Mouse (Mus musculus) induced T-regulatory cell, adult 2 months (primary cell): ENCODE measurements at regions not wholly inside any gene's neighbourhood (a gene's known extent, or its start where the extent isn't known, plus 50 kb on each side); places are given as distances from the start of the nearest gene placed in this dataset.
A peak's percentile ranks its signal among the peaks of the same experiment; 100 is the strongest.

ENCODE experiments used
- DNase-seq: peaks from one replicate; pipeline ENCODE4 v3.0.0-alpha.2; 2012; ENCODE audit warnings: low read depth

DNA sequence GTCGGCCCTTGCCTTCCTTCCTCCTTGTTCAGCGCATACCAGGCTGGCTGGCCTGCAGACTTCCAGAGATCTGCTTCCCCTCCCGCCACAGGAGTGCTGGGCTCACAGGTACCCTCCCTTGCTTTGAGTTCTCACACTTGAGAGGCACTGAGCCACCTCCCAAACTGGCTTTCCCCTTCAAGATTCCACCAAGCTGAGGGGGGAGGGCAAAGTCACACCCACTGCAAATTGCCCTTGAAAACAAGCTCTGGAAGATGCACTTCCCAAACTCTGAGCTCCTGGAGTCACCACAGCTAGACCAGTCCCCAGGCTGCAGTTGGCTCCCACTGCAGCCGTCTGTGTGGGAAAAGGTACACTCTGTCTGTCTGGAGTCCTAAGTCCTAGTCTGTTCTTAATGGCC lies 142.1 kb upstream of the Slc22a12 start:
- DNase-seq = no peak

DNA sequence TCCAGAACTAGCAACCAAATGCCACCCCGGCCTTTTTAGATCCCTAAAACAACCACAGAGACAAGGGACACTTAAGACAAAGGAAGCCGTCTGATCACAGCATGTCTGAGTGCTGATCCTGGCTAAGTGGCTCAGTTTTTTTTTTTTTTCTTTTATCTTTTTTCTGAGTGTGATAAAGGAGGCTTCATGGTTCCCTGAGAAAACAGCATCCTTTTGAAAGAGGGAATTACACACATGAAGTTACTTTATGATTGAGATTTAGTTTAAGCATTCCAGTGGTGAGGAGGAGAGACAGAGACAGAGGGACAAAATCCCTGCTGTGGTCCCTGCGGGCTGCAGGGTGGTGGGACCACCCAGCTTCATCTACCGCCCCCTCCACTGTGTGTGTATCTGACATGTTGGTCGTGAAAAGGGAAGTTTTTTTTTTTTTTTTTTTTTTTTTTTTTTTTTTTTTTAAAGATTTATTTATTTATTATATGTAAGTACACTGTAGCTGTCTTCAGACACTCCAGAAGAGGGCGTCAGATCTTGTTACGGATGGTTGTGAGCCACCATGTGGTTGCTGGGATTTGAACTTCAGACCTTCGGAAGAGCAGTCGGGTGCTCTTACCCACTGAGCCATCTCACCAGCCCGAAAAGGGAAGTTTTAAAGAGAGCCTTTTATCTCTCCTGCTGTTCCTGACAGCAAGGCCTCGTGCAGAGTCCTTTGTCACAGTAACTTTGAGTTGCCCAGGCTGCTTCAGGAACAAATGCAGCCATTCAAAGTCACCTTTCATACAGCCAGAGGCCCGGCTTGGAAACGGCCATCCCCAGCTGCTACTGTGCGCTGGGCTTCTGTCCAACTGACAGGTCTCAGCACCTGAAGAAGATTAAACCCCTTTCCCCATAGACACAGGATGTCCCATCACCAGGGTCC lies 136.8 kb upstream of the Slc22a12 start:
- no peak for DNase-seq

DNA sequence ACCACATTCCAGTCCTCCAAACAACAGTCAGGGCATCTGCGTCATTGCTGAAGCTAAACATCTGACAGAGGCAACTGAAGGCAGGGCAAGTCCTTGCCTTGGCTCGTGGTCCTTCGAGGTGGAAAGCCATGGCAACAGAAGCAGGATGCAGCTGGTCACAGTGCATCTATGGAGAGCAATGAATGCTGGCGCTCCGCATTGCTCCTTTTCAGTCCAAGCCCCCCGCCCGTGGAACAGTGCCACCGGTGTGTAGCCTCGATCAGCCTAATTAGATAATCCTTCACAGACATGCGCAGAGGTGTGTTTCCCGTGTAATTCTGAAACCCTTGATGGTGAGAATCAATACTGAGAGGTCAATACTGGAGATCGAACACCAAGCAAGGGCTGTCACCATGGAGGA lies 134.7 kb upstream of the Slc22a12 start:
- no peak for DNase-seq

DNA sequence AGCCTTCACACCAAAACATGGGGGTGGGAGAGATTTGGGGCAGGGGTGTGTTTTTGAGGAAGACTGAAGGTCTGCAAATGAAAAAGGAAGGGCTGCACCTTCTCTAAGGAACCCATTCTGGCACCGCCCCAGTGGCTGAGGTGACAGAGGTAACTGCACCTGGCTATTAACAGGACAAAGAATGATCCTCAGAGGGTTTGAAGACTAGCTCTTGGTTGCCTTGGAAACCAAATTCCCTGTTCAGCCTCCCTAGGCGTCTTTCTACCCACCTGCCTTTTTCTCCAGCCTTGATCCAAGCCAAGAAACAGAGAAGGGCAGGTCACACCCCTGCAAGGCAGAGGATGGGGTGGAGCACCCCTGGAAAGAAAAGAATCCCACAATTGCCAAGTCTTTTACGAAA lies 132.8 kb upstream of the Slc22a12 start:
- no peak for DNase-seq

DNA sequence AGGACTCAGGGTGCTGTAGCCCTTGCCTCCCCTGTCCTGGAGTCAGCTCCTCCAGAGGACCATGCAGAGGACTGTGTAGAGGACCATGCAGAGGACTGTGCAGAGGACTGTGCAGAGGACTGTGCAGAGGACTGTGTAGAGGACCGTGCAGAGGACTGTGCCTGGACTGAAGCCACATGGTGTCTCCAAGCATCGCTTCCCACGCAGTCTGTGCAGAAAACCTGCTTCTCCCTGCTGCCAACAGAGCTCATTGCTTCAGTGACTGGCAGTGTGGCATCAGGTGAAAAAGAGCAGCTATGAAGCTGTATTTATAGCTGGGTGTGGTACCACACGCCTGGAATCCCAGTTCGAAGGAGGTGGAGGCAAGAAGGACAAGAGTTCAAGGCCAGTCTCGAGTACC lies 128.9 kb upstream of the Slc22a12 start:
- DNase-seq = no peak

- DNase-seq = no peak
Observed at GRCm38 (mm10) chr19:6669881-6670280, 127.0 kb upstream of the Slc22a12 start.

DNA sequence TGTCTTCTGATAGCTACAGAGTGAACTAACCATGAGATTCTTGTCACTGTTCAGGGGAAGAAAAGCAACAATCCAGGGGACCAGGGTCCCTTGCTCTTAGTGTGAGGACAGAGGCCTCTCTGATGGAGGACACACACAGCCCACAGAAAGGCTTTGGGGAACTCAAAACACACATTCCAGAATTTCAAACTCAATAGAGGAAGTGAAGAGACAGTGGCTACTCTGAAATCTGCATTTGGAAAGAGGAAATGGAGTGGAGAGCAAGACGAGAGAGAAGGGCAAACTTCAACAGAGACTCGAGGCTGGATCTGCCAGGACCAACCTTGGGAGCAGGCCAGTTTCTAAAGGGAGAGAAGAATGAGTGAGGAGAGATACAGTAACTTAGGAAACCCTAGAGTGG lies 125.7 kb upstream of the Slc22a12 start:
- no peak for DNase-seq

DNA sequence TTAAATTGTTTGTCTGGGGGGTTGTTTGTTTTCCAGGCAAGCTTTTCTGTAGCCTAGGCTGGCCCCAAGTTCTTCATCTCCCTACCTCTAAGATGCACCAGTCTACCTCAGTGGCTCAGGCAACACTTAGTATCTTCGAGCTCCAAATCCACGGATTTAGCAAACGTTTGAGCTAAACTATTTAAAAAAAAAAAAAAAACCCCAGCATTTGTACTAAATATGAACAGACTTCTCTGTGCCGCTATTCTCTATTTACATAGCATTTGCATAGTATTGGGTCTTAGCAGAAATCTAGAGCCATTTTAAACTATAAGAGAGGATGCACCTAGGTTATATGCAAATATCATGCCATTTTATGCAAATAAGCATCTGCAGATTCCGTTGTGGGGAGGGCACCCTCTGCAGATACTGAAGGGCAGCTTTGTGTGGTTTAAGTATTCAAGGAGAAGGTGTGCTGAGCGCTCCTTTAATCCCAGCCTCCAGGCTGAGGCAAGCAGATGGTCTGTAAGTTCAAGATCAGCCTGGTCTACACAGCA lies 123.4 kb upstream of the Slc22a12 start:
- no peak for DNase-seq

GRCm38 (mm10) chr19:6665264-6666054 lies 122.6 kb upstream of the Slc22a12 start:
- DNase-seq = no peak

GRCm38 (mm10) chr19:6664311-6664952 lies 121.6 kb upstream of the Slc22a12 start:
- no peak for DNase-seq

- DNase-seq = peak; percentile 75
Observed at GRCm38 (mm10) chr19:6663391-6663790, 120.6 kb upstream of the Slc22a12 start.

DNA sequence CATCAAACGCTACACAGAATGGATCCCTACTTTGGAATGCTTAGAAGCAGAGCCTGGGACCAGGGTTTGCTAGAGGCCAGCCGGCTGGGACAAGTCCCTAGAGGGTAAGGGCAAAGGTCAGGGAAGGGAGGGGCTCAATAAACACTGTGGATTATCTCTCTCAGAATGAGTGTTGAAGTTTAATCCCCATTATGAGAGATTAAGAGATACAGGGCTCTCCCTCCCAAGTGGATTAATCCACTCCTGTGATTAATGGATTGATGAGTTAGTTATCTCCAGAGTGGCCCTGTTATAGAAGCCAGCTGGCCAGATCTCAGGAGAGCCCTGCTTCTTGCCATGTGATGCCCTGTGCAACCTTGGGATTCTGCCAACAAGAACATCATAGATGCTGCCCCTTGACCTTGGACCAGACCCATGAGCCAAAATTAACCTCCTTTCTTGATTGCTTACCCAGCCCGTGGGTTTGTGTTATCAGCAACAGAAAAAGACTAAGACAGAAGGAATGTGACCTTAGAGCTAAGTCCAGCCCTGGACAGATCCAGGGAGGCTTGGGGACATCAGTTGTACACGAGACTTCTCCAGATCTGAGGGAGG lies 119.6 kb upstream of the Slc22a12 start:
- no peak for DNase-seq

DNA sequence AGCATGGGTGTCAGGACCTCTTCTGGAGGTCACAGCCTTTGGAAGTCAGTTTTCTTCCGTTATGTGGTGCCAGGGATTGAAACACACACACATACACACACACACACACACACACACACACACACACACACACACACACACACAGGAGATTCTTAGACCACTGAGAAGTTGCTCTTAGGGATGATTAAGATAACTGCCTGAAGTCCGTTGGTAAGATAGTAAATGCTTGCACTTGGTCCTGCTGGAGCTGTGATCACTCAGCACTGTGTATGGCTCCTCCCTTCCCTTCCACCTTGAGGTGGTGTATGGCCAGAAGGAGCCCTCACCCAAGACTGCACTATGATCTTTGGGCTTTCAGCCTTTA lies 118.7 kb upstream of the Slc22a12 start:
- DNase-seq = no peak

- DNase-seq = no peak
Observed at GRCm38 (mm10) chr19:6660723-6661507, 118.1 kb upstream of the Slc22a12 start.

DNA sequence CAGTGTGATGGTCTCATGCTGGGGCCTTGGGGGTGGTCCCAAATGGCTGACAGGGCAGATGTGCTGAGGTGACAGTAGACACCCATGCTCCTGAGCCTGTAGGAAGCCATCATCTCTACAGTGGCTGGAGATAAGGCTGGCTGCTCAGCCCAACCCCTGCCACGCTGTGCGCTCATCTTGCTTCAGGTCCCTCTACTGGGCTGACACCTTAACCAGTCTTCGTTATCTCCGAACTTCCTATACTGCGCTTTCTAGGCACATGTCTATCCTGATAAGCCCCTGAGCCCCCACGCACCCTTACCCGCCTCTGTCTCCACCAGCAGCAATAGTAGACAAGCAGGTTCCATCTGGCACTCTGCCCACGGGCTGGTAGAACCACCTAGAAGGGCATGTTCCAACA lies 117.3 kb upstream of the Slc22a12 start:
- DNase-seq = no peak

DNA sequence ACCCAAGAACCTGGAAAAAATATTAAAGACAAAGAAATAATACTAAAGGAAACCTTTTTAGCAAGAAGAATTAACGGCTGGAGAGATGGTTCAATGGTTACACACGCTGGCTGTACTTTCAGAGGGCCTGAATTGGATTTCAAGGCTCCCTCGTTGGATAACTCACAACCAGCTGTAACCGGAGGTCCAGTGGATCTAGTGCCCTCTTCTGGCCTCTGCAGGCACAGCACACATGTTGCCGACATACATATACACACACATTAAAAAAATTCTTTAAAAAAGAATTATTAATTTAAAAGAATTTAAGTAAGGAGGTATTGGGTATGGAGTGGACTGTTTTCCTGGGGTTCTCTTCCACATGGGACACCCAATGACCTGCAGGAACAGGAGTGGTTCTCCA lies 111.7 kb upstream of the Slc22a12 start:
- DNase-seq = no peak

DNA sequence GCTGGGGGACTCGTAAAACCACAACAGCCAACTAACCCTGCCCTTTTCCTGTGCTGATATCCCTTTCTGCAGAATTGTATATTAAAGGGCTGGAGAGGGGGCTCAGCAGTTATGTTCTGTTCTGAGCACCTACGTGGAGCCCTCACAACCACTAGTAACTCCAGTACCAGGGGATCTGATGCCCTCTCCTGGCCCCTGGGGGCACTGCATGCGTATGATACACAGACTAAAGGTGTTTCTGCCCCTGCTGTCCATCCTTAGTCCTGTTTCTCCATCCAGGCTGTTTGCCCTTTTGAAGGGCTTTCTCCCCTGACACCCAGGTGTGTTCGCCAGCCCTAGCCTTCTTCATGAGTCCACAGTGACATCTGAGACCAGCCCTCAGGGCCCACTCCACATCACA lies 109.9 kb upstream of the Slc22a12 start:
- DNase-seq = peak; percentile 36

DNA sequence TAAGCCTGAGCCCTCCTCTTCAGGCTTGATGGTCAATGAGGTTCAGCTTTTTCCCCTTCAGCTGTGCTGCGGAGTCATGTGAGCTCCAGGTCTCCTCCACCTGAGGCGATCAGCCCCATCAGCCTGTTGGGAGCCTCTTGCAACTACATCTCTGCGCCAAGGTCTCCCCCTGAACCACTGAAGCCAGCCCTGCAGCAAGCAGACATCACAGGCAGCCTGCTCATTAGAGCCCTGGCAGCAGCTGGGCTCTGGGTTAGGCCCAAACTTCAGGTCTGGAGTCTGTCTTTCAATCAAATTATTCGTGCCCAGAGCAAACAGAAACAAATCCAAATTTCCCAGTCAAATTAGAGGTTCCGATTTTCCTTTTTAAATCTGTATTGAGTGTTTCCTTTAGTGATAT lies 108.4 kb upstream of the Slc22a12 start:
- DNase-seq = no peak

DNA sequence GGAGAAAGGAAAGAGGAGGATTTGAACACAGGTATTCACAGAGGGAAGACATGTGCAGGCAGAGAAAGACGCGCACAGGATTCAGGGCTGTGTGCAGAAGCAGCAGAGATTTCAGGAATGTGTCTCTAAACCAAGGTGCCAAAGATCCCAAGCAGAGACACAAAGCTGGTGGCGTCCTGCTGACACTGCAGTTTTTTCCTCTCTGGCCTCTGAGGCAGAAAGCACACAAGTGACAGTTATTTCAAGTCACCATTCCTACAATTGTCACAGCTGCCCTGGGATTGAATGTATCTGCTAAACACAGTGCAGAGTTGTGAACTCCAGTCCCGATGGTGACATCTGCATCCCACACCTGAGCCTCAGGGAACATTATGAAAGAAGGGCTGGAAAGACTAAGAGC lies 107.1 kb upstream of the Slc22a12 start:
- DNase-seq = no peak

GRCm38 (mm10) chr19:6647686-6648085 lies 104.9 kb upstream of the Slc22a12 start:
- no peak for DNase-seq

DNA sequence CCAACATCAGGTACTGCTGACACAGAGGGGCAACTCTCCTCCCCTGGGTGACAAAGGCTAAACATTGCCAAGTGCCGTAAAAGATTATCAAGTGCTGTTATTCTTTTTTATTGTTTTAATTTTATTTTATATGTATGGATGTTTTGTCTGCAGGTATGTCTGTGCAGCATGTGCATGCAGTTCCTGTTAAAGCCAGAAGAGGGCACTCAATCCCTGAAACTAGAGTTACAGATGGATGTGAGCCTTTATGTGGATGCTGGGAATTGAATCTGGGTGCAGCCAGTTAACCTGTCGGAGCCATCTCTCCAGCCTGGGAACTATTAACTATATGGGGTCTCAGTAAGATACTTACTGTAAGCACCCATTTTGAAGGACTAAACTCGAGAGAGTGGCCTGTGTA lies 104.4 kb upstream of the Slc22a12 start:
- peak; percentile 19 for DNase-seq
